Comparison of ENCODE assay signal across 32 mouse cellular contexts in genomic region chr15:30322543-30322942, GRCm38 (mm10).
"Had no signal": no experiment of that assay in that cellular context is flagged by ENCODE, and none has a peak within 500 bp of the region (broad histone marks: within the 10 kb centered on the region; RNA-seq: fewer than 3 reads in every experiment).

No protein-coding gene starts in this region.

- H3K27me3 ChIP-seq: heart, embryonic 12.5 days; heart, embryonic 13.5 days; heart, embryonic 15.5 days; hindbrain, embryonic 12.5 days; hindbrain, embryonic 13.5 days; hindbrain, embryonic 15.5 days; intestine, embryonic 15.5 days; kidney, embryonic 15.5 days had no signal

- H3K9ac ChIP-seq: heart, embryonic 12.5 days; heart, embryonic 13.5 days; heart, embryonic 15.5 days; hindbrain, embryonic 12.5 days; hindbrain, embryonic 13.5 days; hindbrain, embryonic 14.5 days; hindbrain, embryonic 15.5 days; intestine, embryonic 15.5 days; kidney, embryonic 15.5 days had no signal

- H3K36me3 ChIP-seq: heart, embryonic 12.5 days; heart, embryonic 13.5 days; heart, embryonic 15.5 days; hindbrain, embryonic 10.5 days; hindbrain, embryonic 12.5 days; hindbrain, embryonic 13.5 days; hindbrain, embryonic 15.5 days; intestine, embryonic 15.5 days; kidney, embryonic 15.5 days had no signal

- DNase-seq: heart, postnatal 10 days; heart, postnatal 14 days; heart, postnatal 36 days; kidney, adult 11 months; kidney, adult 18-20 months; kidney, adult 2 months; kidney, adult 8-10 months; kidney, adult 9 months; kidney, postnatal 10 days; kidney, postnatal 14 days; kidney, postnatal 25 days; kidney, postnatal 36 days; kidney, postnatal 4 days; layer of hippocampus, adult 9-11 months; layer of hippocampus, postnatal 36 days had no signal

- H3K27ac ChIP-seq: heart, embryonic 13.5 days; heart, embryonic 15.5 days; hindbrain, embryonic 10.5 days; hindbrain, embryonic 12.5 days; hindbrain, embryonic 13.5 days; hindbrain, embryonic 14.5 days; hindbrain, embryonic 15.5 days; hindbrain, postnatal 0 days; intestine, embryonic 15.5 days; kidney, embryonic 15.5 days; kidney, postnatal 0 days; layer of hippocampus, adult 2 months; left cerebral cortex, adult 2 months had no signal

- ATAC-seq: hindbrain, postnatal 0 days; inflammation-experienced regulatory T-cells, adult 6 months; intestine, embryonic 15.5 days; intestine, postnatal 0 days had no signal

- H3K4me3 ChIP-seq: heart, embryonic 12.5 days; heart, embryonic 13.5 days; heart, embryonic 15.5 days; hindbrain, embryonic 10.5 days; hindbrain, embryonic 12.5 days; hindbrain, embryonic 13.5 days; hindbrain, embryonic 15.5 days; intestine, embryonic 15.5 days; kidney, embryonic 15.5 days; layer of hippocampus, adult 2 months; left cerebral cortex, adult 2 months had no signal

- H3K9me3 ChIP-seq: heart, embryonic 13.5 days; heart, embryonic 15.5 days; hindbrain, embryonic 12.5 days; hindbrain, embryonic 13.5 days; hindbrain, embryonic 15.5 days; intestine, embryonic 15.5 days; kidney, embryonic 15.5 days had no signal

- H3K4me2 ChIP-seq: heart, embryonic 11.5 days; heart, embryonic 12.5 days; heart, embryonic 13.5 days; heart, embryonic 15.5 days; hindbrain, embryonic 12.5 days; hindbrain, embryonic 13.5 days; hindbrain, embryonic 14.5 days; hindbrain, embryonic 15.5 days; intestine, embryonic 15.5 days; kidney, embryonic 15.5 days had no signal

- H3K4me1 ChIP-seq: heart, embryonic 12.5 days; heart, embryonic 13.5 days; heart, embryonic 15.5 days; hindbrain, embryonic 10.5 days; hindbrain, embryonic 12.5 days; hindbrain, embryonic 13.5 days; hindbrain, embryonic 15.5 days; intestine, embryonic 15.5 days; kidney, embryonic 15.5 days had no signal
